Mouse (Mus musculus) G1E (cell line): ENCODE measurements around the gene Dcun1d5. TPM values are rescaled to one million over a fixed set of nuclear protein-coding genes. Genes with fewer than 3 reads are reported as not detected.

Experiments
- ATAC-seq: 2 replicates; pipeline ENCODE4 v1.8.0; 2016; ENCODE audit warnings: mild to moderate bottlenecking; ENCODE audit not compliant: insufficient number of reproducible peaks, poor library complexity, low FRiP score, severe bottlenecking; ENCODE audit errors: extremely low read depth
- DNase-seq: peaks from one replicate; pipeline ENCODE4 v3.0.0; 2012; ENCODE audit warnings: low spot score
- H3K27me3 ChIP-seq: 2 replicates; pipeline ENCODE4 v1.6.1; 2012; ENCODE audit warnings: mild to moderate bottlenecking, low read length, inconsistent platforms; ENCODE audit not compliant: insufficient read depth
- H3K36me3 ChIP-seq: replicated peaks from 2 replicates; pipeline ENCODE3; 2012; ENCODE audit warnings: mild to moderate bottlenecking, inconsistent platforms
- H3K4me1 ChIP-seq: 2 replicates; pipeline ENCODE4 v1.6.1; 2012; ENCODE audit warnings: low read depth, low read length, inconsistent platforms, mixed read lengths; ENCODE audit not compliant: insufficient read depth
- H3K4me3 ChIP-seq: 2 replicates; pipeline ENCODE4 v1.5.1; 2012; ENCODE audit warnings: low read depth, mild to moderate bottlenecking, inconsistent platforms, low read length, moderate library complexity, mixed read lengths
- H3K9me3 ChIP-seq: replicated peaks from 2 replicates; pipeline ENCODE4 v1.6.1; 2012; ENCODE audit warnings: inconsistent platforms
- CTCF ChIP-seq: IDR thresholded peaks from 2 replicates; pipeline ENCODE4 v1.5.1; 2012; ENCODE audit warnings: low read depth, low read length, inconsistent platforms, mixed read lengths
- GATA1 ChIP-seq: IDR thresholded peaks from 2 replicates; pipeline ENCODE4 v1.6.1; 2012; ENCODE audit warnings: borderline replicate concordance, low read length, inconsistent platforms, mixed read lengths
- GATA2 ChIP-seq: IDR thresholded peaks from 2 replicates; pipeline ENCODE4 v1.6.1; 2012; ENCODE audit warnings: low read depth, low read length, inconsistent platforms, borderline replicate concordance
- POLR2AphosphoS5 ChIP-seq: IDR thresholded peaks from 2 replicates; pipeline ENCODE4 v1.6.1; 2012; ENCODE audit warnings: low read depth, low read length, inconsistent platforms; ENCODE audit not compliant: insufficient replicate concordance
- TAL1 ChIP-seq: conservative IDR thresholded peaks from 2 replicates; pipeline ENCODE4 v1.6.1; 2012; ENCODE audit warnings: low read depth, low read length, inconsistent platforms, mixed read lengths
- polyA plus RNA-seq: library from polyadenylated mRNA; stranded (reverse); fragments of >175 nt; gene quantifications from 2 replicates; pipeline ENCODE4 v1.2.3, GENCODE M21; 2012
- total RNA-seq, 2 experiments: library from RNA; stranded (forward) in 1 of 2; stranded (reverse) in 1 of 2; fragments of 200-1000 nt in 1 of 2; fragments of >200 nt in 1 of 2; fragmentation: Nextera tagmentation in 1 of 2; gene quantifications; 2 replicates each; pipeline ENCODE4 v1.2.3; 2014 to 2017

The Dcun1d5 gene
- total and polyA plus RNA-seq, 3 experiments: 62.0 to 172 (median 133) TPM

- Histone ChIP-seq H3K36me3 (peaks cover 2% of the 10 kb centered on the region), H3K27me3 (peaks cover 2% of the 10 kb centered on the region; the same call in 1 of the 2 replicates), H3K9me3 (no peaks in the 10 kb centered on the region), H3K4me3 (no peak overlapping the region), H3K4me1 (no peaks in the 10 kb centered on the region)
- ATAC-seq: no peak
- TF ChIP-seq CTCF: no peak
- no peak for TF ChIP-seq GATA1
- DNase-seq: no peak
Measured at GRCm38 (mm10) chr9:7238619-7239018, 54.3 kb downstream of the Dcun1d5 start.

GRCm38 (mm10) chr9:7239967-7240366 lies 55.6 kb downstream of the Dcun1d5 start:
- H3K4me1 ChIP-seq: no peaks in the 10 kb centered on the region
- peaks cover 2% of the 10 kb centered on the region for H3K36me3 ChIP-seq
- DNase-seq (no peak), ATAC-seq (no peak)
- TF ChIP-seq CTCF: no peak
- TF ChIP-seq POLR2AphosphoS5: no peak
- TF ChIP-seq TAL1: no peak
- TF ChIP-seq GATA2: no peak
- no peak for TF ChIP-seq GATA1
- peaks cover 2% of the 10 kb centered on the region; the same call in 1 of the 2 replicates for H3K27me3 ChIP-seq
- no peak overlapping the region for H3K4me3 ChIP-seq
- no peaks in the 10 kb centered on the region for H3K9me3 ChIP-seq

- Histone ChIP-seq H3K36me3 (no peaks in the 10 kb centered on the region), H3K4me1 (no peaks in the 10 kb centered on the region), H3K9me3 (no peaks in the 10 kb centered on the region), H3K27me3 (peaks cover 2% of the 10 kb centered on the region; the same call in 1 of the 2 replicates), H3K4me3 (no peak overlapping the region)
- DNase-seq (no peak), ATAC-seq (no peak)
- TF ChIP-seq CTCF: no peak
- TF ChIP-seq POLR2AphosphoS5: no peak
- TF ChIP-seq GATA2: no peak
- TF ChIP-seq GATA1: no peak
- TF ChIP-seq TAL1: no peak
Measured at GRCm38 (mm10) chr9:7252797-7253654, 68.7 kb downstream of the Dcun1d5 start.

Other genes starting within 250 kb of the Dcun1d5 start
- gene Dync2h1, start 74 bp upstream of the Dcun1d5 start, total RNA-seq (2014; fragmentation: Nextera tagmentation): 46.3 and 51.3 TPM in 2 replicates
- gene Dync2h1, start 74 bp upstream of the Dcun1d5 start, total RNA-seq (2017): 14.6 and 17.0 TPM in 2 replicates
- gene Dync2h1, start 74 bp upstream of the Dcun1d5 start, polyA plus RNA-seq: 0.41 and 0.42 TPM in 2 replicates
- gene Mmp13, start 88.0 kb downstream of the Dcun1d5 start, total RNA-seq (2014; fragmentation: Nextera tagmentation): not detected in 2 replicates
- 0.11 TPM in 1 of 2 replicates, not detected in the other for gene Mmp13, start 88.0 kb downstream of the Dcun1d5 start, total RNA-seq (2017)
- gene Mmp13, start 88.0 kb downstream of the Dcun1d5 start, polyA plus RNA-seq: not detected in 2 replicates
- gene Mmp12, start 159.9 kb downstream of the Dcun1d5 start, total RNA-seq (2014; fragmentation: Nextera tagmentation): not detected in 2 replicates
- 0.23 and 0.33 TPM in 2 replicates for gene Mmp12, start 159.9 kb downstream of the Dcun1d5 start, total RNA-seq (2017)
- not detected in 2 replicates for gene Mmp12, start 159.9 kb downstream of the Dcun1d5 start, polyA plus RNA-seq
- not detected in 2 replicates for gene Mmp1b, start 203.5 kb downstream of the Dcun1d5 start, total RNA-seq (2014; fragmentation: Nextera tagmentation)
- gene Mmp1b, start 203.5 kb downstream of the Dcun1d5 start, total RNA-seq (2017): not detected in 2 replicates
- gene Mmp1b, start 203.5 kb downstream of the Dcun1d5 start, polyA plus RNA-seq: not detected in 2 replicates